Mouse (Mus musculus): ENCODE data around the gene Lrrc8d.

Gene Lrrc8d

DNA sequence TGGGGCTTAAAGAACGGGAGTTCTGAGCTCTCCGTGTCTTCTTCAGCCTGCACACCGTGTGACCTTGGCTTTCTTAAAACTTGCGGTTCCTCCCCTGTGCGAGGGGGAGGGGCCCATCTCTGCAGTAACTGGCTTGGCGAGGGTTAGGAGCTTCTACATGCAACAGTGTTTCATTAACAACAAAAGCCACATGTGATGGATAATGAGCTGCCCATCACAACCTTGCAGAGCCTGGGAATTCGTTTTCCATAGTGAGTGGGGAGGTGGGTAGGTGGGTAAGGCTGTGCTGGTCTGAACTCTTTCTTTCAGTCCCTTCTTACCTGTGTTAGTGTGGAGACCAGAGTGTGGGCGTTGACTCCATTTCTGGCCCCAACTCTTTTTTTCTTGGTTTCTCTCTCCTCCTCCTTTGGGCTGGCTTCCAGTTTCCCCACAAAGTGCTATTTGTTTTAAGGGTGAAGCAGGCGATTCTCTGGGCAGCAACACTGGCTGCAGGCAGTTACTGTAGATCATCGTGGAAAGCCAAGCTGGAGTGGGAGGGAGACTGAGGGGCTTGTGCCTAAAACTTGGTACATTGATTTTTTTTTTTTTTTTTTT is 15.9 kb downstream of the Lrrc8d start:
- no peak for DNase-seq (ENCODE audit: extremely low spot score, low spot score)

GRCm38 (mm10) chr5:105717294-105717693 is 17.5 kb downstream of the Lrrc8d start:
- no peak for DNase-seq (ENCODE audit: extremely low spot score, low spot score)

GRCm38 (mm10) chr5:105718138-105718670 is 18.4 kb downstream of the Lrrc8d start:
- no peak for DNase-seq (ENCODE audit: extremely low spot score, low spot score)

- DNase-seq (ENCODE audit: extremely low spot score, low spot score) = no peak
These were observed 21.5 kb downstream of the Lrrc8d start for GRCm38 (mm10) chr5:105721267-105721666.

GRCm38 (mm10) chr5:105722807-105723206 is 23.0 kb downstream of the Lrrc8d start:
- DNase-seq (ENCODE audit: extremely low spot score, low spot score) = no peak

DNA sequence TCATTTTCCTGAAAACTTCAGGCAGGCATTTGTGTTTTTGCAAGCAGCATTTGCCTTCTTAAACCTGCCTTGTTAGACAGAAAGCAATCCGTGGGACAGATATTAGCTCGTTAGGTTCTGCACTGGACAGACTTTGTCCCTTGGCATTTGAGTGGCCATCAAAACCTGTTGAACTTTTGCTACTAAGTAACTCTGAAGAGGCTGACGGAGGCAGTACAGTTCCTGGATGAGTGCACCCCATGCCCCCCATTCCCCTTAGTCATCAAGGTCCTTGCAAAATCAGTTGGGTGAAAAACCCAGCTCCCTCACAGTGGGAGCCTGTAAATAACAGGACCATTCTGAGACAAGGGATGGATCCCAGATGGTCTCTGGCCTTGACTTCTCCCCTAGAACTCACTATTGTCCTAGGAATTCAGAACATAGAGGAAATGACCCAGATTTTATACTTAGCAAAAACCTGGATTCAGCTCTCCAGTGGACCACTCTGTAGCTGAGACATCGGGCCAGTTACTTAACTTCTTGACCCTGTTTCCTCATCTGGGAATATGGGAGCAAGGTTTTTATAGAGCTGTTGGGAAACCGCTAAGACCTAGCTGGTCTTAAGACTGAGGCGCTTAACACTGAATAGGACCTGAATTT is 30.5 kb downstream of the Lrrc8d start:
- no peak for DNase-seq (ENCODE audit: extremely low spot score, low spot score)

- no peak for DNase-seq (ENCODE audit: extremely low spot score, low spot score)
These were observed 31.4 kb downstream of the Lrrc8d start for GRCm38 (mm10) chr5:105731173-105731626.

- peak; percentile 61 for DNase-seq (ENCODE audit: extremely low spot score, low spot score)
These were observed 32.1 kb downstream of the Lrrc8d start for GRCm38 (mm10) chr5:105731627-105732432.

DNA sequence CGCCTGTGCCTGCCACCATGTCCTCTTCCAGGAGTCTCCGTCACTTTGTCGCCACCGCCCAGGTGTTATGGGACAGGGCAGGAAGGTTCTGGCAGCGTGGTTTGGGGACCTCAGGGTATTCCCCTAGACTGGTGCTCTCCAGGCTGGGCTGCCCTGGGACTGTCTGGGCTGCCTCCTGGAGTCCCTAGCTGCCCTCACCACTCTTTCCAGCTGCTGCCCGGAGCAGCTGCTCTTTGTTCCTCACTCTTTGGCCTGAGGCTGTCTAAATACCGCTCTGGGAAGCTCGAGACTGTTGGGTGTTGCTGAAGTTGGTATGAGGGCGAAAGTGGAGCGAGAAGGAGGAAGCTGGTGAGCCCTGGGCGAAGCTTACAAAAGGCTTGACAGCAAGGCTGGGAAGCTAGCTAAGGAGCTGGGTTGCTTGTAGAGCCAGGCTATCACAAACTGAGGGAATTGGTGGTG is 32.7 kb downstream of the Lrrc8d start:
- DNase-seq (ENCODE audit: extremely low spot score, low spot score) = peak; percentile 40

- DNase-seq (ENCODE audit: extremely low spot score, low spot score) = no peak
These were observed 33.5 kb downstream of the Lrrc8d start for GRCm38 (mm10) chr5:105733226-105733625.

DNA sequence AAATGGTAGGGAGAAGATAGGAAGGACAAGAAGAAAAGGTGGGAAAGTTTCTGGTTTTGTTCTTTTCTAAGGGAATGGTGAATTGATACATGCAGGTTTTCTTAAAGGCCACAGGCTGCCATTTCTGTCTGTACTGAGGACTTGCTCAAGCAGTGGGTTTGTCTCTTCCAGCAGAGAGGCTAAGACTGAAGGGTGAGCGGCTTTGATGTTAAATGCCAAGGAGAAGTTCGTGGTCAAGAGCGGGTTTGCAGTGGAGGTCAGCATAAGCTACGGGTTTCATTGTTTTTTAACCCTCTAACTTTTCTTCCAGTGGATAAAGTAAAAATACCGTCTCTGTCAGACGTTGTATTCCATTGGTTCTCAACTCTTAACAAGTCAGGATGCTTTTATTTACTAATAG is 36.6 kb downstream of the Lrrc8d start:
- DNase-seq (ENCODE audit: extremely low spot score, low spot score) = no peak

DNA sequence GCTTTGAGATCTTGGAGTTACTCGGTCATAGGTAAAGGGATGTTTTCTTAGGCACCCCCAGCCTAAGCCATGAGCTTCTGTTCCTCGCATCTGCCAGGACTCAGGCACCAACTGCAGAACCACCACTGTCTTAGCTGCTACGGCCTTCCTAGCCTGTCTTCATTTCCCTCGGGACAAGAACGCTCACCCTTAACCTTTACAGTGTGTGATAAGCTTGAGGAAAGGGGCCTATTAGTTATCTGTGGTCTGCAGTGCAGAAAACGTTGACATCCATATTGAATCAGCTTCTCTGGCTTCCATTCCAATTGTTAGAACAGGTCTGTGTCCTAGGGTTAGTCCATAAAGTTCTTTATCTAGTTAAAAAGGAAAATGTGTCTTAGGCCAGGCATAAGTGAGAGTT is 37.4 kb downstream of the Lrrc8d start:
- no peak for DNase-seq (ENCODE audit: extremely low spot score, low spot score)

DNA sequence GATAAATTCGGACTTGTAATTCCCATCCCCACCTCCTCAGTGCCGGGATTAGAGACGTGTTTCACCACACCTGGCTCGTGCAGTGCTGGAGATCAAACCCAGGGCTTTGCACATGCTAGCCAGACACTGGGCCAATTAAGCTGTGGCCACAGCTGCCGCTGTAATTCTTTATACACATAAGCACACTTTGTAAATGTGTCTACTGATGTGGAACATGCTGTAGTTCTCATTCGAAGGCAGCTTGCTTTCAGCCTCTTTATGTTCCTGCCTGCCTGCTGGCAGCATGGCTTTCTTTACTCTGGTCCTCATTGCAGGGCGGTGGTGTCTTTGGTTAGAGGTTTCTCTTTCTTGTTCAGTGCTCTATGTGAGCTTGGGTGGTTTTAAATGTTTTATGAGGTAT is 40.7 kb downstream of the Lrrc8d start:
- DNase-seq (ENCODE audit: extremely low spot score, low spot score) = no peak

DNA sequence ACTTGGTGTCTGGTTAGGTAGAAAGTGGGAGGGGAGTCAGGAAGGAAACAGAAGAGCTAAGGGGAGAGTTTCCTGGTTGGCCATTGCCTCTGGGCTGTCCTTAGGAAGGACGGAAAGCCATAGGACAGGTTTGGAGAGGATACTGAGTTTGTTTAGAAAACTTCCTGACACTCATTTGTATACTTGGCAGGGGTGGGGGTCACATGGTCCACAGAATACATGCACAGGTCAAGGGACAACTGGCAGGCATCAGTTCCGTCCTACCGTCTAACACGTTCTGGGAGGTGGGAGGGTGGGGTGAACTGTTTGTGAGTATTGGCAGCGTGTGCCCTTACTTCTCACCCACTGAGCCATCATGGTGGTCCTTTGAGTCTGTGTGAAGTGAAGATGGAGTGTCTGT is 42.9 kb downstream of the Lrrc8d start:
- DNase-seq (ENCODE audit: extremely low spot score, low spot score) = no peak

GRCm38 (mm10) chr5:105745324-105745723 is 45.6 kb downstream of the Lrrc8d start:
- no peak for DNase-seq (ENCODE audit: extremely low spot score, low spot score)

GRCm38 (mm10) chr5:105745927-105746454 is 46.2 kb downstream of the Lrrc8d start:
- no peak for DNase-seq (ENCODE audit: extremely low spot score, low spot score)

DNA sequence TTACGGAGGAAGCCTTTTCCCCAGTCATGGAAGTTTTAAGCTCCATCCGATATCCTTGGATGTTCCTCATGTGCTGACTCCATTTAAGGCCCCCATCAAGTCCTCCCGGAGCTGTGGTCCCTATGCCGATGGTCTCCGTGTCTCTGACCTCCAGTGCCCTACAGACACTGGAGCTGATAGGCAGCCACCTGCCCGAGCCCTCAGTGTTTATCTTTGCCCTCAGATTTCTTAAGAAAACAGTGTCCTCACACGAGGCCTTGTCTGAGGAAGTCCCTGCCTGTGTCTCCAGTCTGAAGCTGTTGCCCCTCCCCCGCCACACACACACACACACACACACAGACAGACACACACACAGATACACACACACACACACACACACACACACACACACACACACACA is 55.0 kb downstream of the Lrrc8d start:
- DNase-seq (ENCODE audit: extremely low spot score, low spot score) = no peak

- no peak for DNase-seq (ENCODE audit: extremely low spot score, low spot score)
These were observed 55.7 kb downstream of the Lrrc8d start for GRCm38 (mm10) chr5:105755491-105755890.

GRCm38 (mm10) chr5:105757978-105758377 is 58.2 kb downstream of the Lrrc8d start:
- no peak for DNase-seq (ENCODE audit: extremely low spot score, low spot score)

- DNase-seq (ENCODE audit: extremely low spot score, low spot score) = no peak
These were observed 59.1 kb downstream of the Lrrc8d start for GRCm38 (mm10) chr5:105758866-105759265.

- DNase-seq (ENCODE audit: extremely low spot score, low spot score) = peak; percentile 41
These were observed 62.2 kb downstream of the Lrrc8d start for GRCm38 (mm10) chr5:105761848-105762482.

Data from neural tube, embryonic 10.5 days (tissue).